Mouse (Mus musculus): Measurements from ENCODE around the gene Pank4.

DNA sequence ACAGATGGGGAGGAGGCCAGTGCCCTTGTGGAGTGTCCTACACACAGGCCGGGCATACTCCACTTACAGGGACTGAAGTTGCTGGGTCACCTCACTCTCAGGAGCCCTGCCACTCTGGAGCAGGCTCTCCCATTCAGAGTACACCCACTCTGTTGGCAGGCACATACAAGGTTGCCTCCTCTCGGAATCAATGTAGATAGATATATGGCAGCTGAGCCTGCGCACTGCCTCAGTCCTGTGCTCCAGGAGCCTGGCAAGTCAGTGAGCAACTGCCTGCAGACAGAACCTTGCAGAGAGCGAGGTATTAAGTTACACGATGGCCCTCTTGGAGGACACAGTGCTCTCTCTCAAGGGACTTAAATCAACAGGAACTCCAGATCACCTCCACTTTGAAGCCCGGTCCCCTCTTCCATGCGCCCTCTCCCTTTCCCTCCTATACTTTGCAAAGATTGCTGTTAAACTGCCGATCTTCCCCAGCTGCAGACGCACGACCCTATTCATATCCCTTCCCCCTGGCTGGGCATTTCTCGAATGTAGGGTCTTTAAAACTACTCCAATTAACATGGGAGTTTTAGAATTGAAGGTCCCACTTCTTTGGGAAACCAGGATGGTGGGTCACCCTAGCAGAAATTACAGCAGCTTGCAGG, 610 bp upstream of the Pank4 start:
- TF ChIP-seq POLR2A (IDR thresholded peaks at IDR 0.05; ENCODE audit: insufficient read length, low read depth) (no peak), TCF12 (IDR thresholded peaks at IDR 0.05; ENCODE audit: insufficient read depth, poor library complexity, severe bottlenecking) (no peak), MYOG (IDR thresholded peaks at IDR 0.05; ENCODE audit: control insufficient read depth in 1 of 3, insufficient read depth in 1 of 3, insufficient read length in 2 of 3, low read depth in 2 of 3) (no peak), POLR2AphosphoS2 (IDR thresholded peaks at IDR 0.05; ENCODE audit: insufficient read length, low read depth) (no peak), REST (IDR thresholded peaks at IDR 0.05; ENCODE audit: insufficient read depth, insufficient read length) (no peak), MAX (IDR thresholded peaks at IDR 0.05; ENCODE audit: low read depth) (no peak), MYOD1 (IDR thresholded peaks at IDR 0.05; ENCODE audit: control insufficient read depth in 1 of 3, insufficient read length in 2 of 3, low read depth in 2 of 3) (no peak), USF1 (IDR thresholded peaks at IDR 0.05; ENCODE audit: low read depth) (no peak), CEBPB (IDR thresholded peaks at IDR 0.05; ENCODE audit: insufficient read depth, poor library complexity, severe bottlenecking) (no peak), TCF3 (IDR thresholded peaks at IDR 0.05; ENCODE audit: insufficient read length, low read depth) (no peak)
